Mouse (Mus musculus) neutrophil, adult 5-6 weeks (primary cell): ENCODE results near the gene Kcnj4. TPM values are rescaled to one million over a fixed set of nuclear protein-coding genes. Genes with fewer than 3 reads are reported as not detected.
"Not testable (repeated sequence)": the region's sequence is repeated elsewhere in the genome, so short reads cannot be mapped to it uniquely, and the experiment has no call there.

Experiments used
- ATAC-seq: fragments of 151-379, 151-347 bp; 2 replicates; pipeline ENCODE4 v1.8.0; 2017; ENCODE audit warnings: mild to moderate bottlenecking, moderate TSS enrichment; ENCODE audit not compliant: insufficient number of reproducible peaks, poor library complexity, low FRiP score, severe bottlenecking; ENCODE audit errors: extremely low read depth
- total RNA-seq: library from RNA; stranded (forward); fragments of 200-1000 nt; gene quantifications from 2 replicates; pipeline ENCODE4 v1.2.3, GENCODE M21; 2017

Gene Kcnj4
- total RNA-seq, 1 experiment from 2014 or later, result not detected

GRCm38 (mm10) chr15:79470583-79470982 is 34.5 kb downstream of the Kcnj4 start:
- ATAC-seq, result no peak

GRCm38 (mm10) chr15:79469577-79469976 is 35.5 kb downstream of the Kcnj4 start:
- no peak for ATAC-seq

- ATAC-seq, result peak; percentile 87
Observed at GRCm38 (mm10) chr15:79466601-79467286, 38.3 kb downstream of the Kcnj4 start.

- no peak for ATAC-seq
Observed at GRCm38 (mm10) chr15:79456546-79456945, 48.5 kb downstream of the Kcnj4 start.

- not testable (repeated sequence) for ATAC-seq
Observed at GRCm38 (mm10) chr15:79456104-79456503, 48.9 kb downstream of the Kcnj4 start.

- peak; percentile 24 for ATAC-seq
Observed at GRCm38 (mm10) chr15:79455106-79455810, 49.8 kb downstream of the Kcnj4 start, which contains the start of gene Csnk1e. Gene Csnk1e, minus strand, starts transcription at chr15:79455566.

- ATAC-seq, result no peak
Observed at GRCm38 (mm10) chr15:79453831-79454230, 51.2 kb downstream of the Kcnj4 start.

GRCm38 (mm10) chr15:79448041-79448440 is 57.0 kb downstream of the Kcnj4 start:
- no peak for ATAC-seq

- peak; percentile 37 for ATAC-seq
Observed at GRCm38 (mm10) chr15:79445786-79446654, 59.0 kb downstream of the Kcnj4 start.

GRCm38 (mm10) chr15:79443856-79444410 is 61.1 kb downstream of the Kcnj4 start:
- ATAC-seq, result no peak

- ATAC-seq, result no peak
Observed at GRCm38 (mm10) chr15:79442961-79443518, 62.0 kb downstream of the Kcnj4 start.

GRCm38 (mm10) chr15:79442257-79442611 is 62.8 kb downstream of the Kcnj4 start:
- no peak for ATAC-seq

- ATAC-seq, result peak; percentile 36; the same call in 1 of the 2 replicates
Observed at GRCm38 (mm10) chr15:79441331-79442256, 63.4 kb downstream of the Kcnj4 start.

GRCm38 (mm10) chr15:79440651-79441330 is 64.2 kb downstream of the Kcnj4 start:
- ATAC-seq, result no peak

- no peak for ATAC-seq
Observed at GRCm38 (mm10) chr15:79440223-79440622, 64.8 kb downstream of the Kcnj4 start.

GRCm38 (mm10) chr15:79439386-79439785 is 65.7 kb downstream of the Kcnj4 start:
- no peak for ATAC-seq

- no peak for ATAC-seq
Observed at GRCm38 (mm10) chr15:79438816-79439215, 66.2 kb downstream of the Kcnj4 start.
